Mouse (Mus musculus) ES-E14 (cell line): ENCODE results near the gene Gng13. TPM values are rescaled to one million over a fixed set of nuclear protein-coding genes. Genes with fewer than 3 reads are reported as not detected.

Experiments used
- DNase-seq: peaks from one replicate; pipeline ENCODE4 v3.0.0-alpha.2; 2013; ENCODE audit warnings: low read depth, low spot score
- H3K27ac ChIP-seq: 2 replicates; pipeline ENCODE4 v1.5.1; 2012; ENCODE audit warnings: low read depth, mild to moderate bottlenecking, low read length, moderate library complexity, mixed read lengths; ENCODE audit not compliant: poor library complexity, insufficient read depth, severe bottlenecking
- H3K36me3 ChIP-seq: 2 replicates; pipeline ENCODE4 v1.6.1; 2012; ENCODE audit warnings: mild to moderate bottlenecking, low read length, moderate library complexity, mixed read lengths; ENCODE audit not compliant: control insufficient read depth, poor library complexity, insufficient read depth, severe bottlenecking
- H3K4me1 ChIP-seq, 2 experiments: fragments of 150-350 bp in 1 of 2; sonication (generic) in 1 of 2; 2 replicates each; pipeline ENCODE4 v1.6.1; 2012; ENCODE audit warnings: low read length in 2 of 2, mild to moderate bottlenecking in 1 of 2, mixed read lengths in 1 of 2; ENCODE audit not compliant: control insufficient read depth in 2 of 2, insufficient read depth in 2 of 2, poor library complexity in 1 of 2
- H3K4me3 ChIP-seq, 2 experiments: fragments of 150-350 bp in 1 of 2; sonication (generic) in 1 of 2; 2 replicates each; pipeline ENCODE4 v1.5.1; 2012; ENCODE audit warnings: low read length in 2 of 2, low read depth in 1 of 2, mild to moderate bottlenecking in 1 of 2, mixed read lengths in 1 of 2; ENCODE audit not compliant: insufficient read depth in 1 of 2, poor library complexity in 1 of 2, severe bottlenecking in 1 of 2
- H3K9ac ChIP-seq: 2 replicates; pipeline ENCODE4 v1.6.1; 2012; ENCODE audit warnings: low read depth, mild to moderate bottlenecking, low read length, mixed read lengths; ENCODE audit not compliant: poor library complexity, insufficient read depth, severe bottlenecking
- H3K9me3 ChIP-seq: fragments of 150-350 bp; sonication (generic); 2 replicates; pipeline ENCODE4 v1.6.1; 2012; ENCODE audit warnings: low read depth, mild to moderate bottlenecking, low read length; ENCODE audit not compliant: control insufficient read depth, insufficient read depth
- CHD2 ChIP-seq: IDR thresholded peaks from 2 replicates; pipeline ENCODE4 v1.6.1; 2014; ENCODE audit warnings: mild to moderate bottlenecking, low read depth, low read length, inconsistent platforms
- HCFC1 ChIP-seq: IDR thresholded peaks from 2 replicates; pipeline ENCODE4 v1.6.1; 2012; ENCODE audit warnings: low read length, inconsistent platforms, borderline replicate concordance; ENCODE audit not compliant: insufficient read depth
- MAFK ChIP-seq: IDR thresholded peaks from 2 replicates; pipeline ENCODE4 v1.6.1; 2014; ENCODE audit warnings: mild to moderate bottlenecking, low read depth, low read length, inconsistent platforms; ENCODE audit not compliant: insufficient read depth
- ZC3H11A ChIP-seq: IDR thresholded peaks from 2 replicates; pipeline ENCODE4 v1.6.1; 2012; ENCODE audit warnings: low read depth, mild to moderate bottlenecking, inconsistent platforms, low read length, borderline replicate concordance
- ZNF384 ChIP-seq: IDR thresholded peaks from 2 replicates; pipeline ENCODE4 v1.6.1; 2012; ENCODE audit warnings: low read depth, low read length, inconsistent platforms
- in situ Hi-C, 2 experiments: fragments of 600-800 bp; cut with MboI; formaldehyde crosslinking; loops; one replicate each; pipeline ENCODE4 v1.15.1; 2025; ENCODE audit warnings: low sequenced_read_pairs in 2 of 2, inconsistent platforms in 1 of 2; ENCODE audit not compliant: unreplicated experiment in 2 of 2
- total RNA-seq: library from RNA; depleted of rRNA; stranded (reverse); fragments of 300-350 nt; gene quantifications from 2 replicates; pipeline ENCODE4 v1.2.3, GENCODE M21; 2012

The Gng13 gene
- total RNA-seq, 1 experiment = 9.9 TPM

DNA sequence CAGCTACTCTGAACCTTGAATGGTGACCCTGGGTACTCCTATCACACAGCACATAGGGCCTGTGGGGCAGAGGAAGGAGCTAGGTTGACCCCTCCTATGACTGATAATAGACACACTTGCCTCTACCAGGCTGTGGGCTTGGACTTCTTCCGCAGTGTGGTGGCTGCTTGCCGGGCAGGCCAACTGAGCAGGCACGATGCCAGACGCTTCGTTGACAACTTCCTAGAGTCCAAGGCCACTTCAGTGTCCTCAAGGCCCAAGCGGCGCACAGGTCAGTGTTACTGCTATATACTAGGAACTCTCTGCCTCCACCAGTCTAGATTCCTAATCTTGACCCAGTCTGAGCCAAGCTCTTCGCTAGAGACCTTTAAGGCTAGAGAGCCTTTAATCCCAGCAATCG is 26.9 kb downstream of the Gng13 start:
- H3K27ac ChIP-seq = no peak overlapping the region; the same call in 1 of the 2 replicates
- H3K9ac ChIP-seq = no peak overlapping the region
- no peak overlapping the region for H3K4me3 ChIP-seq
- no peaks in the 10 kb centered on the region for H3K36me3 ChIP-seq
- no peaks in the 10 kb centered on the region for H3K9me3 ChIP-seq
- no peak for DNase-seq
- in situ Hi-C loops = no loop called here
- TF ChIP-seq ZNF384 (no peak), CHD2 (no peak), MAFK (no peak), ZC3H11A (no peak), HCFC1 (no peak)
- H3K4me1 ChIP-seq = peaks cover 0 to 3% of the 10 kb centered on the region in 2 experiments; a peak in 1 of 4 replicates

DNA sequence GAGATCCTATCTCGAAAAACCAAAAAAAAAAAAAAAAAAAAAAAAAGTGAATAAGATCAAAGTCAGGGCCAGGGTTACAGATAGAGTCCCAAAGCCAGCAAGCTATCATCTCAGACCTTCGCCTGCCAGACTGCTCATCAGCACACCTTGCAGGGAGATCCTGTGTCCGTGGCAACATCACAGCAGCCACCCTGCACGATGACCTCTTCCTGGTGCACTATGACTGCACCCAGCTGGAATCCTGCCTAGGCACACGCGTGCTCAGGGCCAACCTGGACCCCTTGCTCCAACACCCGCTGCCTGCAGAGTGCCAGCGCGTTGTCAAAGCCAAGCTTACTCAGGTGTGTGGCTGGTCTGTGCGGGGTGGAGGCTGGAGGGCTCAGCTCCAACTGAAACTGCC is 27.3 kb downstream of the Gng13 start:
- in situ Hi-C loops = no loop called here
- H3K4me1 ChIP-seq = peaks cover 0 to 3% of the 10 kb centered on the region in 2 experiments; a peak in 1 of 4 replicates
- H3K4me3 ChIP-seq = no peak overlapping the region
- no peaks in the 10 kb centered on the region for H3K36me3 ChIP-seq
- no peak overlapping the region for H3K9ac ChIP-seq
- no peak for DNase-seq
- no peaks in the 10 kb centered on the region for H3K9me3 ChIP-seq
- H3K27ac ChIP-seq = no peak overlapping the region
- TF ChIP-seq ZNF384 (no peak), HCFC1 (no peak), MAFK (no peak), ZC3H11A (no peak), CHD2 (no peak)

DNA sequence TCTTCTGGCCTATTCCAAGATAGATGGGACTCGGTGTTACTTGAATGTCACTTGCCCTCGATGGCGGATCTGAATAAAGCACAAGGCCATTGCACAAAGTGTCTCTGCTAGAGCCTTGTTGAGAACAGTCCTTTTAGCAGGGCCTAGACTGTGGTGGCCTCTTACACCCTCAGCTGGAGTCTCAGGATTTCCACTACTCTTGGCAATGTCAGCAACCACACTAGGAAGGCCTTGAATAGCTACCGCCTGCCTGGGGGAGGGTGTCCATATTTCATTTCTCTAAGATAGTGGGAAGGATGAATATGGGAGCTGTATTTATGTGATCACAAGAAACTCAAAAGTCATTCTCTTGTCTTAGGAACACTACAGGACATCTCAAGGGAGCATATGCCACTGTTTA is 31.3 kb downstream of the Gng13 start:
- in situ Hi-C loops = no loop called here
- no peaks in the 10 kb centered on the region for H3K36me3 ChIP-seq

DNA sequence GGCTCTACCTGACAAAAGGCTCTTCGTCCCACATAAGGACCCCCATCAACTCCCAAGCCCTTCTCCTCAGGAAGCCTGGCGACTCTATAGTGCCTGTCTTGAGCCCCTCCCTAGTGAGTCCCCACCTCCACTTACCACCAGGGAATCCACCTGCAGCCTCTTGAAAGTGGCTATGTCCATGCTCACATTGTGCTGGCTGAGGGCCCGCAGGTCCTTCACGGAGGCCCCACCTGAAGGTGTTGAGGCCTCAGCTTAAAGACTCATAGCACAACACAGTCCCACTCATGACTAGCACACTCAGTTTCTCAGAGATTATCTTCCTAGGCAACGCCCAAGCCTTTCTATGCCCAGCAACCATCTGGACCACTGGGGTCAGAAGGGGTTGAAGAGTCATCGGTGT is 32.3 kb downstream of the Gng13 start:
- peaks cover 2 to 3% of the 10 kb centered on the region in 2 experiments; a peak in 2 of 4 replicates for H3K4me1 ChIP-seq
- TF ChIP-seq ZNF384 (no peak), CHD2 (no peak), MAFK (no peak), ZC3H11A (no peak), HCFC1 (no peak)
- H3K36me3 ChIP-seq = no peaks in the 10 kb centered on the region
- in situ Hi-C loops = no loop called here
- no peak overlapping the region for H3K9ac ChIP-seq
- H3K9me3 ChIP-seq = no peaks in the 10 kb centered on the region
- DNase-seq = no peak
- no peak overlapping the region for H3K4me3 ChIP-seq
- H3K27ac ChIP-seq = no peak overlapping the region

More for the DNA sequence above, 31.3 kb downstream of the Gng13 start:
- TF ChIP-seq MAFK (no peak), ZNF384 (no peak), ZC3H11A (no peak), CHD2 (no peak), HCFC1 (no peak)
- H3K4me1 ChIP-seq = peaks cover 0 to 3% of the 10 kb centered on the region in 2 experiments; a peak in 1 of 4 replicates
- no peak overlapping the region for H3K4me3 ChIP-seq
- H3K9me3 ChIP-seq = no peaks in the 10 kb centered on the region
- H3K9ac ChIP-seq = no peak overlapping the region
- H3K27ac ChIP-seq = no peak overlapping the region
- DNase-seq = no peak

DNA sequence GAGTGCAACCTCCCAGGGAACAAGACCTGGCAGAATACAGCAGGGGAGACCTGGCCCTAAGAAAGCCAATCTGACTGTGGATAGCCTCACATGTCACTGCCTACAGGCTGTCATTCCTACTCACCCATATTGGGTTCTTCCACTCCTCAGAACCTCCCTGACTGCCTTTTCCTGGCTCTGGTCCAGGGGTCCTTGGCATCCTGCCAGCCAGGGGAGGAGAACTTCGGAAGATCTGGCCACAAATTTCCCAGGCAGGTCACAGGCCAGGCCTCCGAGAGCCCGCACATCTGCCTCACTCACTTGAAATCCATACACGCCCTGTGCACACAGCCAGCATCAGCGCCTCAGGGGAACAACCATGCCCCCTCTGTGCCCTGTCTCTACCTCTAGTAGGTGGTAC is 34.5 kb downstream of the Gng13 start:
- in situ Hi-C loops = no loop called here

More for the DNA sequence above, 34.5 kb downstream of the Gng13 start:
- Histone ChIP-seq H3K27ac (no peak overlapping the region), H3K4me3 (no peak overlapping the region), H3K4me1 (peaks cover 11 to 13% of the 10 kb centered on the region in 2 experiments), H3K9me3 (no peaks in the 10 kb centered on the region), H3K36me3 (no peaks in the 10 kb centered on the region), H3K9ac (no peak overlapping the region)
- no peak for DNase-seq
- TF ChIP-seq CHD2 (no peak), MAFK (no peak), ZC3H11A (no peak), ZNF384 (no peak), HCFC1 (no peak)
